Mouse (Mus musculus) layer of hippocampus, adult 2 months (tissue): ENCODE measurements around the gene Pex19. TPM values are rescaled to one million over a fixed set of nuclear protein-coding genes. Genes with fewer than 3 reads are reported as not detected.
A peak's percentile ranks its signal among the peaks of the same experiment; 100 is the strongest.

ENCODE experiments used
- DNase-seq, 2 experiments: peaks; one replicate each; pipeline ENCODE4 v3.0.0; 2022; ENCODE audit warnings: low spot score in 2 of 2
- H3K27ac ChIP-seq: fragments of 200-600 bp; 2 replicates; pipeline ENCODE4 v1.8.1; 2022
- H3K4me3 ChIP-seq: fragments of 200-600 bp; 2 replicates; pipeline ENCODE4 v1.8.1; 2022; ENCODE audit warnings: mild to moderate bottlenecking
- CTCF ChIP-seq: fragments of 200-600 bp; conservative IDR thresholded peaks from 2 replicates; pipeline ENCODE4 v1.8.1; 2022; ENCODE audit warnings: antibody characterized with exemption, mild to moderate bottlenecking, moderate library complexity
- total RNA-seq, 2 experiments: library from RNA; stranded (reverse); gene quantifications; 2 replicates each; pipeline ENCODE4 v1.2.3; 2021

The Pex19 gene
- total RNA-seq, 2 experiments from 2014 or later, result 84.9 to 88.3 TPM

DNA sequence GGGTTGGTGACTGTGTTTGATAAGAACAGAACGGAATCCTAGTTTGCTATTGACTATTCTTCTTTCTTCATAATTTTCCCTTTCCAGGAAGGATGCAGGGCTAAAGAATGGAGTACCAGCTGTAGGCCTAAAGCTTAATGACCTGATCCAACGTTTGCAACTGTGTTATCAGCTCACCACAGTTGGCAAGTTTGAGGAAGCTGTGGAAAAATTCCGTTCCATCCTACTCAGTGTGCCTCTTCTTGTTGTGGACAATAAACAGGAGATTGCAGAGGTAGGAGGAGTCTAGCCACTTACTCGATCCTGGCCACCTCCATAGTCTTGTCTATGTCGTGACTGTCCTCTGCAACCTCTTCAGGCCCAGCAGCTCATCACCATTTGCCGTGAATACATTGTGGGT, 7.5 kb upstream of the Pex19 start:
- no peak overlapping the region for H3K4me3 ChIP-seq
- no peak overlapping the region for H3K27ac ChIP-seq
- DNase-seq, result no peak
- TF ChIP-seq CTCF, result no peak

DNA sequence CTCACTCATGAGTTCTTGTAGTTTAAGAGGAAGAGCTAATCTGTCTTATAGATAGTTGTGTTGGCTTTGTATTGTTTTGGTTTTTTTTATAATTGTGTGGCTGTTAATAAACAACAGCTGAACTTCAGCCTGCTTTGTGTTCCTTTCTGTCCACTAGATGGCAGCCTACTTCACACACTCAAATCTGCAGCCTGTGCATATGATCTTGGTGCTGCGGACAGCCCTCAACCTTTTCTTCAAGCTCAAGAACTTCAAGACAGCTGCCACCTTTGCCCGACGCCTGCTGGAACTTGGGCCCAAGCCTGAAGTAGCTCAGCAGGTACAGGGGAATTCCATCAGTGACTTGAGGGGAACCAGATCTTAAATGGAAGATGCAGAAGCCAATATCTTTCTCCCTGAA, 6.8 kb upstream of the Pex19 start:
- TF ChIP-seq CTCF, result peak; percentile 89
- DNase-seq, result peak; percentile 28 to 48
- no peak overlapping the region for H3K27ac ChIP-seq
- H3K4me3 ChIP-seq, result no peak overlapping the region

- no peak for TF ChIP-seq CTCF
- DNase-seq, result no peak
- H3K4me3 ChIP-seq, result no peak overlapping the region
- no peak overlapping the region for H3K27ac ChIP-seq
Measured at GRCm38 (mm10) chr1:172122671-172123070, 3.9 kb upstream of the Pex19 start.

DNA sequence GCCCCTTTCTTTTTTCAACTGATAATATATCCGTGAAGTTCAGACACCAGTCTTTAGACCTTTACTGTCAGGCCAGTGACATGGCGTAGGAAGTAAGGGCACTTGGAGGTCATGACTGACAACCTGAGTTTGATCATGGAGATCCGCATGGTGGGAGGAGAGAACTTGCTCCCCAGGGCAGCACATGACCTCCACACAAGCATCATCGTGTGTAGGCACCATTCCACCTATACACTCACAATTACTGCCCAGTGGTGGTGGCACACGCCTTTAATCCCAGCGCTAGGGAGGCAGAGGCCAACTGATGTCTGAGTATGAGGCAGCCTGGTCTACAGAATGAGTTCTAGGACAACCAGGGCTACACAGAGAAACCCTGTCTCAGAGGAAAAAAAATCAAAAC, 2.0 kb upstream of the Pex19 start:
- TF ChIP-seq CTCF, result no peak
- H3K4me3 ChIP-seq, result no peak overlapping the region
- no peak overlapping the region for H3K27ac ChIP-seq
- DNase-seq, result no peak

- H3K4me3 ChIP-seq, result peak overlapping the region; percentile 96
Measured at GRCm38 (mm10) chr1:172127487-172127886, 932 bp downstream of the Pex19 start.

DNA sequence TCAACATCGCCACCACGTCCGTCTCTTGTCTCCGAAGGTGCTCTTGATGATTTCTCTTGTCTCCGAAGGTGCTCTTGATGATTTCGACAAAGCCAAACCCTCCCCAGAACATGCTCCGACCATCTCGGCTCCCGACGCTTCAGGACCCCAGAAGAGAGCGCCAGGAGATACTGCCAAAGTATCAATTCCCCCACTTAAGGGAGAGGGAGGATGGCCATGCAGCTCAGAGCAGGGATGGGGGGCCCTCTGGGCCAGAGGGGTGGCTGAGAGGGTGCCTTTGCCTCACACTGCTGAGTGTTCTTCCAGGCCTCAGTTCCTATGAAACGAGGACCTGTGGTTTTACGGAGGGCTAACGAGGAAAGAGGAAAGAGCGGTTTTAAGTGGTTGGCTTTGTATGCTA, 2.0 kb downstream of the Pex19 start:
- no peak overlapping the region for H3K27ac ChIP-seq
- no peak for DNase-seq
- TF ChIP-seq CTCF, result no peak
- no peak overlapping the region for H3K4me3 ChIP-seq

More at GRCm38 (mm10) chr1:172127487-172127886, 932 bp downstream of the Pex19 start:
- no peak for TF ChIP-seq CTCF
- DNase-seq, result no peak
- H3K27ac ChIP-seq, result 0 out of 2 replicates have a peak overlapping the region, but pooled peaks have one; percentile 91

- H3K4me3 ChIP-seq, result no peak overlapping the region
- H3K27ac ChIP-seq, result no peak overlapping the region
- TF ChIP-seq CTCF, result peak; percentile 67
- peak in 1 of 2 experiments; percentile 28 for DNase-seq
Measured at GRCm38 (mm10) chr1:172129108-172129507, 2.6 kb downstream of the Pex19 start.

DNA sequence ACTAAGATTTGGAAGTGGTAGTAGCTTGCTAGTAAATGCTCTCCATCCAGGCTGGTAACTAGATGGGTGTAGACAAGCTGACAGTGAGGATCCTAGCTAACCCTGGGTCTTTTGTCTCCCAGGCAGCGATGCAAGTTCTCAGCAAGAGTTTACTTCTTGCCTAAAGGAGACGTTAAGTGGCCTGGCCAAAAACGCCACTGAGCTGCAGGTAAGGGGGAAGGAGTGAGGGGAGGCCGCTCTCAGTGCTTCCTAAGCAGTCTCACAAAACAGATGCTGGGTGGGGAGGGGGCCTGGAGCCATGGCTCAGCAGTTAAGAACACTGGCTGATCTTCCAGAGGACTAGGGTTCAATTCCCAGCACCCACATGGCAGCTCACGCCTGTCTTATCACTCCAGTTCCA, 3.2 kb downstream of the Pex19 start:
- TF ChIP-seq CTCF, result no peak
- no peak overlapping the region for H3K27ac ChIP-seq
- DNase-seq, result no peak
- no peak overlapping the region for H3K4me3 ChIP-seq

GRCm38 (mm10) chr1:172132319-172132718, 5.8 kb downstream of the Pex19 start:
- H3K27ac ChIP-seq, result no peak overlapping the region
- H3K4me3 ChIP-seq, result no peak overlapping the region
- no peak for TF ChIP-seq CTCF
- DNase-seq, result no peak

DNA sequence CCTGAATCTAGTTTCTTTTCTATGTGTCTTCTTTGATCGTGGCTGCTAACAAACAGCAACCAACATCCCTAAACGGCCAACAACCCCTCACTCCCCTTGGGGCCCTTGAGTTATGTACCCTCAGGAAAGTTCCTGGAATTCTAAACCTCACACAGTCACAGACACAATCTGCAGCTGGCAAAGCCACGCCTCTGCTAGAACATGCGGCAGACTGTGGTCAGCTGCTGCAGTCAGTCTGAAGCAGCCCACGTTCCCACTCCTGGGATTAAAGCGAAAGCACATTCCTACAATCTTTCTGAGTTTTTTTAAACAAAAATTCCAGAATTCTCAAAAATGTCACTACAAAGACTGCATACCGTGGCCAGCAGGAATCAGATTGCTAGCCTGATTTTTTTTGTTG, 7.0 kb downstream of the Pex19 start:
- no peak for DNase-seq
- H3K27ac ChIP-seq, result no peak overlapping the region
- no peak for TF ChIP-seq CTCF
- no peak overlapping the region for H3K4me3 ChIP-seq

DNA sequence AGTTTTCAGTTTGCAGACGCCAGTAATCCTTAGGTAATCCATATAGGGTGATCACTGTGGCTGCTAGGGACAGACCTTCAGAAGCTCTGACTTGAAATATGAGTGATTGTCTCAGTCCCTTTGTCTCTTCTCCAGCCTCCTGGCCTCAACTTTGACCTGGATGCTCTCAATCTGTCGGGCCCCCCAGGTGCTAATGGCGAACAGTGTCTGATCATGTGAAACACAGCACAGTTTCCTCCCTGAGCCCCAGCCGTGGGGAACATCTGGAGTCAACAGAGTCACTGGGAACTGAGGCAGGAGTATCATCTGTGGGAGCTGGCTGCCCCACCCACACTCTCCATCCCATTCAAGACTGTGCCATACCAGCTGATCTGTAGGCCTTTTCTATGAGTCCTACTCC, 7.5 kb downstream of the Pex19 start:
- no peak for TF ChIP-seq CTCF
- H3K27ac ChIP-seq, result no peak overlapping the region
- DNase-seq, result no peak
- no peak overlapping the region for H3K4me3 ChIP-seq

GRCm38 (mm10) chr1:172140160-172140559, 13.6 kb downstream of the Pex19 start:
- Histone ChIP-seq H3K4me3 (no peak overlapping the region), H3K27ac (no peak overlapping the region)
- TF ChIP-seq CTCF, result no peak
- no peak for DNase-seq

DNA sequence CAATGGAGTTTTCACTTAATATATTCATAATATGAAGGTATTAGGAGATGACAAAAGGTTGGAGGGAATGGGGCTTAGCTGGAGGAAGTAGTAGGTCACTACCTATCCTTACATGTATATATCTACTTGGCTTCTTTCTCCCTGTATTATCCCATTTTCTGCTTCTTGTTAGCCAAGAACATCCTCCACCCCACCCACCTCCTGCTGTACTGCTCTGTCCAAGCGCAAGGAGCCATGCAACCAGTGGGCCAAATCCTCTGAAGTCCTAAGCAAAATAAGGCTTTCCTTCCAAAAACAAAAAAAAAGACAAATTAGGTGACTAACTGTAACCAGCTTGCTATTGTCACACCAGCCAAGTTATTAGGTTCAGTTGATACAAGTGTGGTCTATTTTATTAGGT, 14.3 kb downstream of the Pex19 start:
- TF ChIP-seq CTCF, result no peak
- no peak for DNase-seq
- Histone ChIP-seq H3K27ac (no peak overlapping the region), H3K4me3 (no peak overlapping the region)

DNA sequence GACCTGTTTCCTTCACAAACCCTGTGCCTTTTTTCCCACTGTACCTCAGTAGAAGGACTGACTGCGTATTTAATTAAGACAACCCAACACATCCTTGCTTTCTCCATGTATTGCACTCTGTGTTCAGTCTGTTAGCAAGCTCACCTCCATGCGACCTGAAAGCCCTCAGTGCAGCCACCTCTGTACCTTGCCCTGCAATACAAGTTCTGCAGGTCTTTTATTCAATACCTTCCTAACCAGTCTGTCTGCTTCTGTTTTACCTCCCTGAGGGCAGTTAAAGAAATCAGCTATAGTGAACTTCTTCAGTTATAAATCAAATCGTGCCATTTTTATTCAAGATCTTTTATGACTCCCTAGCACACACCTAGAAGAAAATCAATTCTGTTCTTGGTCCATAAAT, 15.0 kb downstream of the Pex19 start:
- H3K27ac ChIP-seq, result no peak overlapping the region
- H3K4me3 ChIP-seq, result no peak overlapping the region
- DNase-seq, result no peak
- no peak for TF ChIP-seq CTCF

- DNase-seq, result peak; percentile 72
- peak; percentile 79 for TF ChIP-seq CTCF
- H3K27ac ChIP-seq, result no peak overlapping the region
Measured at GRCm38 (mm10) chr1:172143570-172143969, 17.0 kb downstream of the Pex19 start.

More at GRCm38 (mm10) chr1:172143570-172143969, 17.0 kb downstream of the Pex19 start:
- H3K4me3 ChIP-seq, result no peak overlapping the region
